Mouse (Mus musculus) A20 (cell line): ENCODE measurements around the gene Wrnip1.
"Not testable (repeated sequence)": the region's sequence is repeated elsewhere in the genome, so short reads cannot be mapped to it uniquely, and the experiment has no call there.

Experiments used
- DNase-seq: peaks from one replicate; pipeline ENCODE4 v3.0.0-alpha.2; 2011; ENCODE audit warnings: low read depth, low spot score

Wrnip1 gene

DNA sequence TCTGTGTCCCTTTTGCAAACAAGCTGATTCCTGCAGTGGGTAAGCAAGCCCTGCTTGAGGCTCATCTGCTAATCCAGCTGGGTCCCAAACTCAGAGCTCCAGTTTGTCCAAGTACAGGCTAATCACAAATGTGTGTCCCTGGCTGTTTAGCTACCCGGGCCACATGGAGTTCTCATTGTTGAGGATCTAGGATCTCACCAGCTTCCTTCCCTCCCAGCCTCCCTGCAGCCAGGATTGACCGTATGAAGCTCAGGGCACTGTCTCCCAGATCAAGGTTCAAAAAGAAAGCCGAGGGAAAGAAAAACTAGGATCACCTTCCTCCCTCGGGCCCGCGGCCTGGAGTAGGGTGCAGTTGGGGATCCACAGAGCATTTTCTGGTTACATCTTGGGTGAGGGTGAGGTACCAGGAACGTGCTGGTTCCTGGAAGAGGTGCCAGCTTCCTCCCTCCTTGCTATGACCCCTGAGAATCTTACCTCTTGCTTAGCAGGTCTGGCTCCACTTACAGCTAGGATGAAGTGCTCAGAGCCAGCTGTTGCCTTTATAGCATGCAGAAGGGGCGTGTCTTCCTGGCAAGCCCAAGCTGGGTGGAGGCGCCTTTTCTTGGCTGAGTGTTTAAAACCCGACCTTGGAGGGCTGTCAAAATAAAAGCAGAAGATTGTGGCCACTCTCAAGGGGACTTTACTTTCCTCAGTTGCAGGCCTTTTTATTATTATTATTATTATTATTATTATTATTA lies 49.0 kb downstream of the Wrnip1 start, which contains the start of gene Serpinb1a:
Serpinb1a (minus strand) TSS at position 518 of the 737 bp plus-strand sequence.
- DNase-seq: no peak

DNA sequence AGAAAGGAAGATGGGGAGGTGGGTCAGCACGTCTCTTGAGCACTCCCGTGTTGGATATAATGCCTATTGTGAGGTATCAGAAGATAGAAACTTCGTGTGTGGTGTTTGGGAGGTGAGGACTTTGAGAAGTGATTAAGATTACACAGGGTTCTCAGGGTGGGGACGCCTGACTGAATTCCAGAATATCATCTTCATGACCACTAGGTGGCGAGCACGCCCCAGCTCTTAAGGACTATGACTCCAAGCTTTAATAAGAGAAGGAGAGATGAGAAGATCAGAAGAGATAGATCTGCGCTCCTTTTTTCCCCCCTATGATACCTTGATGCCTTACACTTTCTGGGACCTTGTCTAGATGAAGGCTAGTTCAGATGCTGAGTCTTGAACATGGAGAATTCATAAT lies 50.1 kb downstream of the Wrnip1 start:
- peak; percentile 67 for DNase-seq

DNA sequence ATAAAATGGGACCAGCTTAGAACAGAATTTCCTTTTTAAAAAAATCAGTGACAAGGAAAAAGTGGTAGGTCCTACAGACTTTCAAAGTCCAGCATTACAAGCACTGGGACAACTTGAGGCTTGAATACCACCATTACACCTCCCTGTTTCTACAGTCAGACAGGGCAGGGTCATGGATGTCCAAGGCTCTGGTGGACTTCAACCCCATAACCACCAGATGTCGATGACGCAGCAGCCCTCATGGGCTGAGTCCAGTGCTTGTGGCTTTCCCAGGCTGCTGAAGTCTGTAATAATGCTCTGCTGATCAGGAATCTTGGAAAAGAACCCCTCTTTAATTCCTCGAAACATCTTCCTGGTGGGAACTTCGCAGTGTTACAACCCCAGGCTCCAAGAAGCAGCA lies 50.7 kb downstream of the Wrnip1 start:
- no peak for DNase-seq

DNA sequence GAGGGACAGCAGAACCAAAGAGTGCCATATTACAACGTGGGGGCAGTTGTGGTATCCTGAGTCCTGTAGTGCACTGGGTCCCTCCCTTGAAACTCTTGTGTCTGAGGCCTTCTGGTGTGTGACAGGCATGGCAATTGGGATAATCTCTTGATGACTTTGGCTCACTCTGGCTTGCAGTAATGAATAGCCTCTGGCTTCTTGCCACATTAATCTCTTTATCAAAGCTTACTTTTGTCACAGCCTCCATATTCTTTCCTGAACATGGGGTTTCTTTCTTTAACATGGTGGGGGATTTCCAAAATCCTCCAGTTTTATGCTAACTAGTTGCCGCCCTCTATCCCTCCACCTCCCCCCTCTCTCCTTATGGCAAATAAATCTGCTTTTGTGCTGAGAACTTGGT lies 51.2 kb downstream of the Wrnip1 start:
- DNase-seq: no peak

DNA sequence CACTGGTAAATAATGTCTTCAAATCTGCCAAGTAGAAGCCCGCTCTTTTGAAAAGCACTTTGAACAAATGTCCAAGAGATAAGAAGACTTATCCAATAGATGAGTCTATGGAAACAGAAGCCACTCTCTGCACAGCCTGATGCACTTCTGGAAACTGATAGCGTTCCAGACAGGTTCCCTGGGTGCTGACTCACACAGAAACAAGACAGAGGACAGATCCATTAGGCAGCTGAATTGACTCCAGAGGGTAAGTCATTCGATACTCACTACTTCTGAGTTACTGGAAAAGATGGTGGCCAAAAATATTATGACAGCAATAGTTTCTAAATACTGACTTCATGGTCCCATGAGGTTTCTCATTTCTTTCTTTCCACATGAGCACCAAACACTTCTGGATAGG lies 59.0 kb downstream of the Wrnip1 start:
- no peak for DNase-seq

DNA sequence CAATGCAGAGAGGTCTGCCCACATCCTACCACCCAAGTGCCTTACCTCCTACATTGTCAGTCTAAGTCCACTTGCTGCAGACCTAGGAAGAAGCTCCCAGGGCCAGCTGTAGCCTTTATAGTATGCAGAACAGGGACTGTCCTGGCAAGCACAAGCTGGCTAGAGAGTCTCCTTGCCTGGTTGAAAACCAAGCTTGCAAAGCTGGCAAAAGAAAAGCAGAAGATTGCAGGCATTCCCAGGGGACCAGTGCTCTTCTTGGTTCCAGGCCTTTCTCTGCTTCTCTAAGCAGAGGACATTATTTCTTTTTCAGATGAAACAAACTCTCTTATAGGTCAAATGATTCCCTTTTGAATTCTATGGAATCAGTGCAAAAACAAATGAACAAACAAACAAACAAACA lies 61.6 kb downstream of the Wrnip1 start:
- DNase-seq: no peak

DNA sequence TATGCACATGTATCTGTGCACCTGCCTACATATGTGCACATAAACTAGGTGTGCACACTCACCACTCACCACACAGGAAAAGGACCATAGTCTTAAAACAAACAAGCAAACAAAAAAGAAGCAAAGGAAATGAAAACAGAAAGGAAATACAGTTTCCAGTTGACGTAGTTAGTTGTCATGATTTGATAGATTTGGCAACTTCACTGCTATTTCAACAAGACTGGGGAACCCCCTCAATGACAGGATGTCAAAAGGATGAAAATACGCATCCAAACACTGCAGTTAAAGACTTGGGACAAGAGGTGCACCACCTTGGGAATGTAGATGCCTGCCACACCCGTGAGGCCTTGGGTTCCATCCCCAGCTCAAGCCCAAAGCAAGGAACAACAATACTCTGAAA lies 62.7 kb downstream of the Wrnip1 start:
- DNase-seq: not testable (repeated sequence)

DNA sequence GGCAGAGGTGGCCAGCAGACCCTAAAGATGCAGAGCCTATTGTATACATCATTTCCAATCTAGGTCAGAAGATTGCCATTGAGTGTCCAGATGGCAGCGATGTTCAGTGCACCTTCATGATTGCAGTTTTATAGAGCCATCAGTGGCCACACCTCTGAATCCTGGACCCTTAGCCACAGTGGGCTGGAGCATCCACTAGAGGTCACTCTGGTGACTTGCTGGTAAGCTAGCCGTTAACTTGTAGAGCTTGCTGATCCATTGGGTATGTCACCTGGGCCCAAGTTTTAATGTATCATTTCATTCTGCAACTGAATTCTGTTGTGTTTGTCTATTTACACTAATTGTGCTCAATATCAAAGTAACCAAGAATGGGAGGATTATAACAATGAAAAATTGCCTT lies 63.8 kb downstream of the Wrnip1 start:
- DNase-seq: peak; percentile 32

DNA sequence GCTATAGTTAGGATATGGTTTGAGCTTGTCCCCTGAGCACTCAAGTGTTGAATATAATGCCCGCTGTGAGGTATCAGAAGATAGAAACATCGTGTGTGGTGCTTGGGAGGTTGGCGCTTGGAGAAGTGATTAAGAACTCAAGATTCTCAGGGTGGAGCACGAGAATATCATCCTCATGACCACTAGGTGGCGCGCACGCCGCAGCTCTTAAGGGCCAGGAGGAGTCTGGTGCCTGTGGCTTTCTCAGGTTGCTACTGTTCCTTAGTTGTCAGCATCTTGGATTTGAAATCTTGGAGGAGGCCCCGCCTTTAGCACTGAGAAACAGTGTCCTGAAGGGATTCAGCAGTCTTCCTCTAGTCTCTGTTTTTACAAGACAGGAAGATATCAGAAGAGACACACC lies 64.6 kb downstream of the Wrnip1 start:
- peak; percentile 78 for DNase-seq

DNA sequence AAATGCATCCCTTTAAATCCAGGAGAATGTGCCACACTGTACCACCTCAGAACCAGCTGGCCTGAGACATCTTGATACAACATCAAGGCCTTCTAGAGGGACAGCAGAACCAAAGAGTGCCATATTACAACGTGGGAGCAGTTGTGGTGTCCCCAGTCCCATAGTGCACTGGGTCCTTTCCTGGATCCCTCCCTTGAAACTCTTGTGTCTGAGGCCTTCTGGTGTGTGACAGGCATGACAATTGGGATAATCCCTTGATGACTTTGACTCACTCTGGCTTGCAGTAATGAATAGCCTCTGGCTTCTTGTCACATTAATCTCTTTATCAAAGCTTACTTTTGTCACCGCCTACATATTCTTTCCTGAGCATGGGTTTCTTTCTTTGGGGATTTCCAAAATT lies 65.2 kb downstream of the Wrnip1 start:
- no peak for DNase-seq

DNA sequence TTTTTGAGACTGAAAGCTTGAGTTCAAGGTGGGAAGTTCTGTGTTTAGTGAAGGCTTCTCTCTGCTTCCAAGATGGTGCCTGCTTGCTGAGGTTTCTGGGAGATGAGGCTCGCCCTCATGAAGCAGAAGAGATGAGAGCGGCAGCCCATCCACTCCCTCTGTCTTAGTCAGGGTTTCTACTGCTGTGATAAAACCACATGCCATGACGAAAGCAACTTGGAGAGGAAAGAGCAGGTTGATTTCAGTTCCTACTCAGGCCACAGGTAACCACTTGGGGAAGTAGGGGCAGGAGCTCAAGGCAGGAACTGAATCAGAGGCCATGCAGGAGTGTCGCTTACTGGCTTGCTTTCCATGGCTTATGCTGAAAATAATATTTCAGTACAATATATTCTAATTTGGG lies 66.4 kb downstream of the Wrnip1 start:
- DNase-seq: peak; percentile 53

DNA sequence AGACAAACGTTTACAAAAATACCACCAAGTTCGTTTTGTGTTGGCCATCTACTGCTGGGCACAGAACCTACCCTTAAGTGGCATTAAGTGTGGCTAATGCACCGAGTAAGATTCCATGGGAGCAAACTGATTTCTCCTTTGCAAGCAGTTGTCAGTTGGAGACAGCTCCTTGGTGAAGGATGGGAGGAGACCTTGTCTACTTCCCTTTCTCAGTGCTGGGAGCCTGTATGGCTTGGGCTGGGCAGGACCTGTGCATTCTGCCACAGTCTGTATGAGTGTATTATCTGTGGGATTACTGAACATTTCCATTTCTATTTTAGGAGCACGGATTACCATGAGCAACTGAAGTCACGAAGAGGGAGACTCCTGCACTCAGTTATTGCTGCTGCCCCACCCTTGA lies 67.0 kb downstream of the Wrnip1 start:
- DNase-seq: no peak
